Mouse (Mus musculus) embryonic facial prominence, embryonic 12.5 days (tissue): ENCODE measurements around the gene Esrrg. TPM values are rescaled to one million over a fixed set of nuclear protein-coding genes. Genes with fewer than 3 reads are reported as not detected.

Experiments used
- ATAC-seq: fragments of 200-750 bp; cut with Nextera tagmentation; 2 replicates; pipeline ENCODE4 v1.8.0; 2017; ENCODE audit not compliant: insufficient number of reproducible peaks, insufficient read depth, low FRiP score, low TSS enrichment
- H3K27ac ChIP-seq: fragments of 300-500 bp; sonication (generic); 2 replicates; pipeline ENCODE4 v1.5.1; 2016; ENCODE audit warnings: mild to moderate bottlenecking
- H3K27me3 ChIP-seq: fragments of 300-500 bp; sonication (generic); 2 replicates; pipeline ENCODE4 v1.6.1; 2016; ENCODE audit warnings: mild to moderate bottlenecking, moderate library complexity
- H3K36me3 ChIP-seq: fragments of 300-500 bp; sonication (generic); 2 replicates; pipeline ENCODE4 v1.6.1; 2016; ENCODE audit warnings: mild to moderate bottlenecking
- H3K4me1 ChIP-seq: fragments of 300-500 bp; sonication (generic); 2 replicates; pipeline ENCODE4 v1.6.1; 2016
- H3K4me2 ChIP-seq: fragments of 300-500 bp; sonication (generic); replicated peaks from 2 replicates; pipeline ENCODE4 v1.6.1; 2016; ENCODE audit warnings: mild to moderate bottlenecking, moderate library complexity
- H3K4me3 ChIP-seq: fragments of 300-500 bp; sonication (generic); 2 replicates; pipeline ENCODE4 v1.5.1; 2016; ENCODE audit warnings: mild to moderate bottlenecking
- H3K9ac ChIP-seq: fragments of 300-500 bp; sonication (generic); 2 replicates; pipeline ENCODE4 v1.6.1; 2016; ENCODE audit warnings: mild to moderate bottlenecking, moderate library complexity
- H3K9me3 ChIP-seq: fragments of 300-500 bp; sonication (generic); 2 replicates; pipeline ENCODE4 v1.6.1; 2016; ENCODE audit warnings: mild to moderate bottlenecking, moderate library complexity
- WGBS: fragments of 180-500 bp; shearing (Covaris S2); methylation state at CpG from one replicate; pipeline ENCODE4 v1.1.7; 2016; 5-methylcytosine and 5-hydroxymethylcytosine counted together
- polyA plus RNA-seq: library from polyadenylated mRNA; unstranded; fragments of >200 nt; fragmentation: Nextera tagmentation; extraction: Ambion mirVana; gene quantifications from 2 replicates; pipeline ENCODE4 v1.2.1, GENCODE M21; 2016

The Esrrg gene
- polyA plus RNA-seq, 1 experiment from 2014 or later: 2.1 TPM

DNA sequence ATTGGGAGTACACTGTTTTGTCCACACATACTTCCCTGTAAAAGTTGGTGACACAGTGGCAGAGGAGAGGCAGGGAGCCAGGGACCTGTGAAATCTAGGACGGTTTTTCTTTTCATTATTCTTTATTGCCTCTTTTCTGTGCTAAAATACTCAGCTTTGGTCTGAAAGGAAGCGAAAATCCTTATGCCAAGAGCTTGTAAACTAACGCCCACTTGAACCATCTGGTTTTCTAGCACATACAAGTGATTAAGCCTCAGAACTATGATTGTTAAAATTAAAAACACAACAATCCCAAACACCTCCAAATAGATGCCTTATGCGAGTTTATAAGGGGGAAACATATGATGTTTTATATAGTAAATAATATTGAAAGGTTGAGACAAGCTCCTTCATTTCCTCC, 176.6 kb downstream of the Esrrg start:
- 79% methylated on average over 4 of the region's 4 CpGs for WGBS
- no peaks in the 10 kb centered on the region for H3K36me3 ChIP-seq
- no peak overlapping the region for H3K4me3 ChIP-seq
- no peak overlapping the region for H3K9ac ChIP-seq
- no peaks in the 10 kb centered on the region for H3K9me3 ChIP-seq
- H3K27ac ChIP-seq: no peak overlapping the region
- no peak for ATAC-seq
- H3K4me2 ChIP-seq: no peak overlapping the region
- H3K4me1 ChIP-seq: no peaks in the 10 kb centered on the region
- no peaks in the 10 kb centered on the region for H3K27me3 ChIP-seq

DNA sequence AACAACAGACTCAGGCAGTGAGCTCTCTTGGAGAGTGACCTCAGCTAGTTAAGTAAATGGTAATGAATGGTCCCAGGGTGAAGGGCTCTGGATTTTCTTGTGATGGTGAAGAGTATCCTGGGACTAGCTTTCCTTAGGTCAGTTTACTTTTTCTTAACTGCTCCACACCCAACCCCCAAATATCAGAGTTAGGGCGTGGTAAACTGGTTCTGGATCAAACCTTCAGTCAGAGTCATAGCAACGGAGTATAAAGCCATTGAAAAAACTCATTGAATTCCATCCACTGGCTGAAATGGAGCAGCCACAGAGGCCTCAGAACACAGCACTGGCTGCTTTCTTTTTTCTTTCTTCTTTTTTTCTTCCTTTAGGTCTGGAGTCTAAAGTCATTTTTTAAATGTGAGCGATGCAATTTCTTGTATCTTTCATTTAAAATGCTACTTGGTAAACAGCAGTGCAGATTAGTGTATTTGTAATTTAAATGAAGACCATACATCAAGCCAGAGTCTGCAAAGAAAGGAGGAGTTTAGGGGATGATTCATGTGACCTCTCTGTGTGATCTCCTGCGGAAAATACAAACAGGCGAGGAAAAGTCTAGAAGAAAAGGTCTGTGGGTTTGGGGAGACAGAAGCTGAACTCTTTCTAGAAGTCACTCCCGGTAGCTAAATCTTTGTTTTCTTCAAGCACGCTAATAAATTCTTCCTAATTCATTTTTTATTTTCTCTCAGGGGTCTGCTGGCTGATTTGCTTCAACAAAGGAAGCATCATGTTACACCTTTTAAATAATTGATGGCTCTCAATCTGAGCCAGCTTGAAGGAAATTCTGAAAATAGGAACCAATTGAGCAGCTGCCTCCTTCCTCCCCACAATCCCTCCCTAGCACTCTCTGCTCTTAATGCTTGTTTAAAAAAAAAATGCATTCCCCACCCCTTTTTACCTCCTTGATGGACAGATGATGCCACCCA, 178.7 kb downstream of the Esrrg start:
- no peak overlapping the region for H3K27ac ChIP-seq
- 35% methylated on average over 7 of the region's 7 CpGs for WGBS
- H3K9ac ChIP-seq: no peak overlapping the region
- ATAC-seq: no peak
- H3K27me3 ChIP-seq: no peaks in the 10 kb centered on the region
- H3K4me3 ChIP-seq: no peak overlapping the region
- H3K4me2 ChIP-seq: no peak overlapping the region
- no peaks in the 10 kb centered on the region for H3K4me1 ChIP-seq
- H3K36me3 ChIP-seq: no peaks in the 10 kb centered on the region
- no peaks in the 10 kb centered on the region for H3K9me3 ChIP-seq

DNA sequence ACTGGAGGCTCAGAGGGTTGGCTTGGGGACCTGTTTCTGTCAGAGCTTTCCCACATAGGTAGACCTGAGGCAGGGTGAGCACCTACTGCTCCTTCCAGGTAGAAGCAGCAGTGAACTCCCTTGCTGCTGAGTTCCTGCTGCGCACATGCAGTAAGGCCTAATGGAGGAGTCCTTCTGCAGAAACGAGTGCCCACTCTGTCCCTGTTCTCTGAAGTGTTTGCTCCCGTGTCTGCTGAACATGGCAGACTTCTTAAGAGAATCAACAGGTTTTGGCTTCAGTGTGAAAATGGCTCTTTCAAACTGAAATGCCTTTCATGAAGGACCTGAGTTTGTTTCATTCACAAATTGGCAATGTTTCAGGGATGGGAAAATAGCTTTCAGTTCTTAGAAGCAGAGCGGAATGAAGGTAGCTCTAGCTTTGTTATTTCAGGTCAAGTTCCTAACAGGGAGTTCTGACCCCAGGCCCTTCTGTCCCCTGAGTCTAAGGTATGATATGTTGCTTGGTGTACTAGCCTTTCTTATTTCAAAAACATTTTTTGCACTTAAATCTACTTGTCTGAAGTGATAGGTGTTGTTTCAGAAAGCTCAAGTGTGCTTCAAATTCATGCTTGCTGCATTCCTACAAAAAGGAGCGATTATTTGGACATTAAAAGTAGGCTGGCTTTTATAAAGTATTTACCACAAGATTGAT, 185.8 kb downstream of the Esrrg start:
- Histone ChIP-seq H3K36me3 (no peaks in the 10 kb centered on the region), H3K9me3 (no peaks in the 10 kb centered on the region), H3K9ac (no peak overlapping the region), H3K27me3 (no peaks in the 10 kb centered on the region), H3K4me1 (peaks cover 5% of the 10 kb centered on the region; the same call in 1 of the 2 replicates), H3K4me3 (no peak overlapping the region), H3K4me2 (no peak overlapping the region), H3K27ac (no peak overlapping the region)
- no peak for ATAC-seq
- WGBS: 82% methylated on average over 5 of the region's 5 CpGs

DNA sequence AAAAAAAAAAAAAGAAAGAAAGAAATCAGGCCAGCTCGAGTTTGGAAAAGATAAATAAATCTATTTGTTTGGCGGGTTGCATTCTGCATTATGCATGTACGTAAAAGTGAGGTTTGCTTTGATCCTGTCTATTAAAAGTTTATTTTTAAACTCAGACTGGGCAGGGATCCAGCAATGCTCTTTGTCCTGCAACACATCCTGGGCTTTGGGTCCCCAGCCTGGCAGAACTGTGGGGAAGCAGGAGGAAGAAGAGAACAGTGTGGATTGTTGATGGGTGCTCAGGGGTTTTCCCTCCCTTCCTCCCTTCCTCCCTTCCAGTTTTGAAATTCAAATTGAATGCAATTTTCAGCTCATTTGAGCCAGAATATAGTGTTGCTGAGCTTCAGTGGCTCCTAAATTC, 187.0 kb downstream of the Esrrg start:
- H3K4me3 ChIP-seq: no peak overlapping the region
- H3K9ac ChIP-seq: no peak overlapping the region
- no peak overlapping the region for H3K4me2 ChIP-seq
- H3K4me1 ChIP-seq: peaks cover 5% of the 10 kb centered on the region; the same call in 1 of the 2 replicates
- no peaks in the 10 kb centered on the region for H3K27me3 ChIP-seq
- no peaks in the 10 kb centered on the region for H3K9me3 ChIP-seq
- 61% methylated on average over 3 of the region's 3 CpGs for WGBS
- H3K36me3 ChIP-seq: no peaks in the 10 kb centered on the region
- no peak overlapping the region for H3K27ac ChIP-seq
- no peak for ATAC-seq

DNA sequence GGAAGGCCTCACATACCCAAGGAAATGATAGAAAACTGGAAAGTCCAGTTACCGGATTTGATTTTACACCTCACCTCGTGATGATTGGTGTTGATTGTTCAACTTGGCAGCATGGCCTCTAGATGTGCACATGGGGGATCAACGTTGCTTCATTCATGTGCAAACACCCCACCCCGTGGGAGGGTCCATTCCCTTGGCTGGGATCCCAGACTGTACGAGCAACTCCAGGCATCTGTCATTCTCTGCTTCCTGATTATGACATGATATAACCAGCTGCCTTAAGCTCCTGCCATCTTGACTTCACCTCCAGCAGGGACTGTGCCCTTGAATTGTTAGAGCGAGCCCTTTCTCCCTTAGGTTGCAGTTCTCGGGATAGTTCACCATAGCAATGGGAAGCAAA, 190.7 kb downstream of the Esrrg start:
- no peaks in the 10 kb centered on the region for H3K9me3 ChIP-seq
- no peaks in the 10 kb centered on the region for H3K27me3 ChIP-seq
- no peaks in the 10 kb centered on the region for H3K36me3 ChIP-seq
- H3K27ac ChIP-seq: no peak overlapping the region
- 72% methylated on average over 7 of the region's 7 CpGs for WGBS
- ATAC-seq: no peak
- H3K4me2 ChIP-seq: no peak overlapping the region
- no peak overlapping the region for H3K4me3 ChIP-seq
- peaks cover 9% of the 10 kb centered on the region for H3K4me1 ChIP-seq
- H3K9ac ChIP-seq: no peak overlapping the region

DNA sequence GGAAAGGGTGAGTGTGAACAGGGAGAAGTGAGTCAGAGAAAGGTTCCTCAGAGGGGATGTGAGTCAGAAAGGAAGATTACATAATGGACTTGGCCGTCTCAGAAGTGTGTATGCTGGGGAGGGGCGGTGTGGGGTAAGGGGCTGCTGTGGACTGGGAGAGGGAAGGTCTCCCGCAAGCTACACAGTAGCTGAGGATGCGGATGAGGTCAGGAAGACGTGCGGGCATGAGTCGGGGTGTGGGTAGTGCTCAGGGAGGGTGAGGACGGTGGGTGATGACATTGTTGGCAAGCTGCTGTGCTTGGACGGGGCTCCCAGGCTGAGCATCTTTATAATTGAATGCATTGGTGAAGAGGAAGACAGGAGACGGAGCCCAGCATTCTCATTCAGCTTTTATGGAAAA, 192.2 kb downstream of the Esrrg start:
- ATAC-seq: no peak
- WGBS: 87% methylated on average over 10 of the region's 10 CpGs
- no peak overlapping the region for H3K4me3 ChIP-seq
- peaks cover 7% of the 10 kb centered on the region for H3K4me1 ChIP-seq
- no peaks in the 10 kb centered on the region for H3K9me3 ChIP-seq
- no peak overlapping the region for H3K4me2 ChIP-seq
- H3K27me3 ChIP-seq: no peaks in the 10 kb centered on the region
- no peaks in the 10 kb centered on the region for H3K36me3 ChIP-seq
- H3K27ac ChIP-seq: no peak overlapping the region
- H3K9ac ChIP-seq: no peak overlapping the region

DNA sequence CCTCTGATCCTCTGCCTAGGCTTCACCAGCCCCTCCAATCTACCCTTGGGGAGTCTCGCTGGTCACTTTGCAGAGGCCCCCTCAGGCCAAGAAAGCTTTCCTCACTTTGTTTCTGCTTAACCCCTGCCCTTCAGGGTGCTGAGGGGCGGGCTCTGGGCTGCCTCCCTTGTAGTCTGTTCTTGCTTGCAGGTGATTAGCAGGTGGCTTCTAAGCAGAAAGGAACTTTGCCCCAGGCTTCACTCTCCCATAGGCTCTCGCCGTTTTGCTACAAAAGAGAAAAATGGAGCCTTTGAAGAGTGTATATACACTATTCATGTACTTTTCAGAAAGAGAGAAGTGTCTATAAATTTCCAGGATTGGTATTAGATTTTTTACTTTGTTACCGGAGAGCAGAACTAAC, 195.0 kb downstream of the Esrrg start:
- Histone ChIP-seq H3K4me1 (peaks cover 11% of the 10 kb centered on the region), H3K9me3 (no peaks in the 10 kb centered on the region), H3K36me3 (no peaks in the 10 kb centered on the region), H3K4me2 (no peak overlapping the region), H3K9ac (no peak overlapping the region), H3K27ac (no peak overlapping the region), H3K4me3 (no peak overlapping the region), H3K27me3 (no peaks in the 10 kb centered on the region)
- no peak for ATAC-seq
- 18% methylated on average over 5 of the region's 5 CpGs for WGBS

DNA sequence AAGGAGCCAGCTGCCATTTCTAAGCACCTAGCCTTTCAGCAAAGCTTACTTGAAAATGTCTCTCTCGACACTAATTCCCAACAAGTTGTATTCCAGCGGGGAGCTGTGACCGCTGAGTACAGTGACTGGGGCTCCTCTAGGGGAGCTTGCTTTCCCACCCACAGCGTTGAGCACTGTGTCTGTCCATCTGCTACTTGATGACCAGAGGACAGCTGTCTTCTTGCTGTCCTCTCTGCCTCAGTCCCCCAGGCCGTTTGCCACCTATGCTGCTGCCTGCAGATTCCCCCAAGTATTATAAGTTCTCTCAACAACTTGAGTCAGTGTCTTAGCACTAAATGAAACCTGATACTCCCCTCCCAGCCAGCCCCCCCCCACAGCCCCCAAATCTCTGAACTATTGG, 195.4 kb downstream of the Esrrg start:
- no peaks in the 10 kb centered on the region for H3K27me3 ChIP-seq
- no peak overlapping the region for H3K9ac ChIP-seq
- no peak overlapping the region for H3K4me2 ChIP-seq
- no peak overlapping the region for H3K27ac ChIP-seq
- H3K9me3 ChIP-seq: no peaks in the 10 kb centered on the region
- ATAC-seq: no peak
- H3K4me3 ChIP-seq: no peak overlapping the region
- H3K36me3 ChIP-seq: no peaks in the 10 kb centered on the region
- 3% methylated on average over 5 of the region's 5 CpGs for WGBS
- H3K4me1 ChIP-seq: peaks cover 11% of the 10 kb centered on the region

DNA sequence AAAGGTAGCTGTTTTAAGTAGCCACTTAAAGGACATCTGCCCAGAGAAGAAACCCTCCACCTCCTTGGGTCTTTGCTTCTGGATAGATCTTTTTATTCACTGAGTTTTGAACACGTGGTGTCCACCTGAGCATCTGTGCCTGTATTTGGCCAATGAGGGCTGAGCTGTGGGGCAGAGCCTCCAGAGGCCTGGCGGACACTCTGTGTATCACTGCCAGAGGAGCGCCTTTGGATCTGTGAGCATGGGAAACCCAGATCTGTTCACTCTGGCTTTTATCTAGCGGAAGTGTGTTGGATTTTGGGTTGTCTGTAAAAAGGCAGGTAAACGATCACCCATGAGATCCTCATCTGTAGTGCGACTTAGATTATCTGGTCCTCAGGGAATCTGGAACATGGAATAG, 196.4 kb downstream of the Esrrg start:
- ATAC-seq: no peak
- H3K4me1 ChIP-seq: peaks cover 11% of the 10 kb centered on the region

DNA sequence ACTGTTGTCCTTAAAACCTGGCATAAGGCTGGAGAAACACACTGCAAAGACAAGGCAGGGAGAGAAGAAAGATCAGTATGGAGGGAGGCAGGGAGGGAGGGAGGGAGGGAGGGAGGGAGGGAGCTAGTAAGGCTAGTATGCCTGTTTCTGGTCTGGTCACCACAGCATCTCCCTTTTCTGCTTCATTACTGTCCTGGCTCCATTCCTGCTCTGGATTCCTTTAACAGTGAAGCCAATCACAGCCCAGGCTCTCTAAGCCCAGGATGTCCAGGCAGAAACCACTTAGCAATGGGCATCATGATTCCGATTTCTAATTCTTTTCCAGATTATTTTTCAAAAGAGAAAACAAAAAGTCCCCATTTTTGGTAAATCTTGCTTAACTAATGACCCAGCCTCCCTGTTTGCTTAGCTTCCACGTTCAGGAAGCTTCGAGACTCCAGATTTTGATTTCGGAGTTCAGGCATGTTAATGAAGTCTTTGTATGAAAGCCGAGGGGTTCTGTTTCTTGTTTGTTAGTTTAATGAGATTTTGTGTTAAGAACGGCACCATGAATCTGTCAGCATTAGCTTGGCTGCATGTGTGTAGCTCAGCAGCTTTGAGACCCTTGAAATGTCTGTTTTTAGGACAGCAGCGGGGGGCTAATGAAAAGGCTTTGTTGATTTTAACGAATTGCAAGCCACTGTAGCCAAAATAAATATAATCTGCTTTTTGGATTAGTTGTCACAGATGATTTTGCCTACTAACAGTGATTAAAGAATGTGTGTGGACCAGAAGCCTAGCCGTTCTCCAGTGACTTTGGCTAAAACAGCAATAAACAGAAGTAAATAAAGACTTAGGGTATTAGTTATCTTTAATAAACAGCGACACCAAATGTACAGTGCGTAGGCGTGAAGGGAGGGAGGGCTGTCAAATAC, 199.1 kb downstream of the Esrrg start:
- ATAC-seq: no peak
- Histone ChIP-seq H3K4me3 (no peak overlapping the region), H3K9me3 (no peaks in the 10 kb centered on the region), H3K27me3 (no peaks in the 10 kb centered on the region), H3K9ac (no peak overlapping the region), H3K4me2 (0 out of 2 replicates have a peak overlapping the region, but pooled peaks have one; percentile 9), H3K27ac (no peak overlapping the region), H3K4me1 (peaks cover 20% of the 10 kb centered on the region), H3K36me3 (no peaks in the 10 kb centered on the region)
- 40% methylated on average over 12 of the region's 12 CpGs for WGBS

More for the DNA sequence above, 196.4 kb downstream of the Esrrg start:
- 67% methylated on average over 6 of the region's 6 CpGs for whole genome bisulfite sequencing
- no peaks in the 10 kb centered on the region for H3K9me3 ChIP-seq
- no peaks in the 10 kb centered on the region for H3K27me3 ChIP-seq
- H3K27ac ChIP-seq: no peak overlapping the region
- no peak overlapping the region for H3K9ac ChIP-seq
- no peak overlapping the region for H3K4me2 ChIP-seq
- no peaks in the 10 kb centered on the region for H3K36me3 ChIP-seq
- no peak overlapping the region for H3K4me3 ChIP-seq

DNA sequence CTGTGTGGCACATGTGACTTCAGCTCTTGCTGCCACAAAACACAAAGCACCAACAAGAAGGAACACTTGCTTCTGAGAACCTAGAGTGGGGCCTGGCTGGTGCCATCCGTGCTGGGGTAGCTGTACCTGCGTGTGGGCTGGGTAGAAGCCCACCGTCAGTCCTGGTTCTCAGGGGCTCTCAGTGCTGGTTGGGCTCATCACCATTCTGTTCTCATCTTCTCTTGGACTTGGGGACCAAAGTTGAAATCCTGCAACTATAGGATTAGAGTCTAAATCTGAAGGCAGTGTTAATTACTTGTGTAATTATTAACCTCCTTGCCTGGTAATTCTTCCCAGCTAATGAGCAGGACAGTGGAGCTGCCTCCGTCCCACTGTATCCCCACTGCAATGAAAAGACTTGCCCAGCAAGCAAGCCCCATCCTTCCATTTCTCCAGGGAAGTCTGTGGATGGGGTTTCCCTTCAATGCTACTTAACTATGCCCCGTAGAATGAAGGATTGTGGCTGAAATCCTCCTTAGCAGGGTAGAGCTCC, 199.9 kb downstream of the Esrrg start:
- no peak overlapping the region for H3K4me3 ChIP-seq
- H3K4me2 ChIP-seq: no peak overlapping the region
- WGBS: 64% methylated on average over 5 of the region's 5 CpGs
- peaks cover 20% of the 10 kb centered on the region for H3K4me1 ChIP-seq
- H3K27me3 ChIP-seq: no peaks in the 10 kb centered on the region
- H3K27ac ChIP-seq: no peak overlapping the region
- H3K9ac ChIP-seq: no peak overlapping the region
- no peaks in the 10 kb centered on the region for H3K36me3 ChIP-seq
- no peak for ATAC-seq
- H3K9me3 ChIP-seq: no peaks in the 10 kb centered on the region
